In genomic region chr19:4635986-4636385, GRCm38 (mm10) we compare ENCODE assay signal across 21 mouse cellular contexts. TPM values are rescaled to one million over a fixed set of nuclear protein-coding genes. Genes with fewer than 3 reads are reported as not detected.
DNase-seq lines count a peak whose midpoint lies in the region; ATAC-seq and TF ChIP-seq lines count a peak whose summit lies in the region.
"Had no signal": no experiment of that assay in that cellular context is flagged by ENCODE, and none has a peak within 500 bp of the region (broad histone marks: within the 10 kb centered on the region; RNA-seq: fewer than 3 reads in every experiment).

No protein-coding gene starts in this region.

- no peaks in the 10 kb centered on the region for H3K36me3 ChIP-seq in kidney, adult 2 months (ENCODE audit: control insufficient read depth, insufficient read depth, low read length)
- H3K36me3 ChIP-seq in CH12.LX (replicated peaks in 1 of 2; ENCODE audit: control insufficient read depth in 1 of 2, insufficient read depth in 1 of 2, low read length in 1 of 2), result no peaks in the 10 kb centered on the region
- no peaks in the 10 kb centered on the region for H3K36me3 ChIP-seq in stomach, postnatal 0 days (ENCODE audit: control insufficient read depth, insufficient read depth, low read length)
- H3K36me3 ChIP-seq: embryonic facial prominence, embryonic 15.5 days; forebrain, embryonic 10.5 days; heart, embryonic 15.5 days had no signal

- peak; percentile 9; the same call in 1 of the 2 replicates for TF ChIP-seq CTCF in kidney, adult 2 months (conservative IDR thresholded peaks at IDR 0.05; ENCODE audit: insufficient read depth, insufficient read length, low read depth, low read length)
- peak in 1 of 2 experiments; percentile 26; a peak in 2 of 4 replicates for TF ChIP-seq CTCF in CH12.LX (conservative IDR thresholded peaks at IDR 0.05 in 1 of 2, IDR thresholded peaks at IDR 0.05 in 1 of 2; ENCODE audit: low read depth in 2 of 2, low read length in 2 of 2)
- TF ChIP-seq CTCF in stomach, postnatal 0 days (IDR thresholded peaks at IDR 0.05; ENCODE audit: low read depth), result peak; percentile 27; the same call in 1 of the 2 replicates

- in situ Hi-C loops in CH12.LX (cut with MboI; ENCODE audit: low pct_ligation_motif_present, low pct_unique_long_range_greater_than_20kb, low sequenced_read_pairs), result loop anchor here (25.0 kb wide), 2 partner anchors 226 to 351 kb away; partner anchors contain the start of genes Ctsf and Npas4

- no peak overlapping the region for H3K4me2 ChIP-seq in CH12.LX (ENCODE audit: insufficient read depth, low read depth, poor library complexity, severe bottlenecking)
- no peak overlapping the region for H3K4me2 ChIP-seq in stomach, postnatal 0 days (replicated peaks; ENCODE audit: low read depth)
- H3K4me2 ChIP-seq: embryonic facial prominence, embryonic 15.5 days; heart, embryonic 11.5 days; heart, embryonic 15.5 days; hindbrain, embryonic 14.5 days had no signal

- H3K9ac ChIP-seq in CH12.LX (ENCODE audit: insufficient read depth, low read depth), result no peak overlapping the region
- H3K9ac ChIP-seq in stomach, postnatal 0 days (ENCODE audit: low read length), result no peak overlapping the region
- H3K9ac ChIP-seq: embryonic facial prominence, embryonic 15.5 days; heart, embryonic 15.5 days; hindbrain, embryonic 14.5 days had no signal

- H3K79me2 ChIP-seq in CH12.LX (replicated peaks; ENCODE audit: control insufficient read depth, extremely low read depth, insufficient read depth, poor library complexity, severe bottlenecking), result no peaks in the 10 kb centered on the region

- dilution Hi-C loops in CH12.LX (cut with MboI; ENCODE audit: extremely low pct_ligation_motif_present, extremely low pct_unique_long_range_greater_than_20kb, low sequenced_read_pairs), result no loop called here

- TF ChIP-seq POLR2A in kidney, adult 2 months (IDR thresholded peaks at IDR 0.05; ENCODE audit: low read depth, low read length), result no peak
- TF ChIP-seq POLR2A in CH12.LX (IDR thresholded peaks at IDR 0.05; ENCODE audit: low read depth, low read length), result no peak

- ATAC-seq in stomach, postnatal 0 days (ENCODE audit: low FRiP score, low TSS enrichment), result no peak
- ATAC-seq: forebrain, embryonic 14.5 days had no signal

- peak; percentile 8 for TF ChIP-seq RAD21 in CH12.LX (IDR thresholded peaks at IDR 0.05; ENCODE audit: low read depth, low read length)

- 52% methylated on average over 4 of the region's 4 CpGs for WGBS in kidney, adult 2 months
- WGBS in stomach, postnatal 0 days, result 66% methylated on average over 4 of the region's 4 CpGs

- no peak for DNase-seq in kidney, adult 2 months
- DNase-seq in kidney, adult 9 months, result no peak
- DNase-seq in CH12.LX (ENCODE audit: extremely low read depth) (no peak), ES-CJ7 (ENCODE audit: low read depth, low spot score) (peak; percentile 69)
- no peak for DNase-seq in stomach, postnatal 0 days (ENCODE audit: low spot score)
- DNase-seq in frontal cortex, adult 2 months (ENCODE audit: extremely low spot score in 1 of 2, low spot score in 1 of 2), result no peak
- DNase-seq: adrenal gland, postnatal 10 days; cerebellum, adult 11 months; cerebellum, adult 8-10 months; cerebellum, postnatal 14 days; embryo, embryonic 11 days; gastrocnemius, postnatal 14 days; heart, adult 2 months; heart, postnatal 14 days had no signal

- H3K27me3 ChIP-seq in kidney, adult 2 months (replicated peaks; ENCODE audit: control insufficient read depth, insufficient read depth, low read length), result no peaks in the 10 kb centered on the region
- H3K27me3 ChIP-seq in CH12.LX (replicated peaks), result peaks cover 7% of the 10 kb centered on the region
- no peaks in the 10 kb centered on the region for H3K27me3 ChIP-seq in stomach, postnatal 0 days (ENCODE audit: control insufficient read depth, insufficient read depth, low read length)
- H3K27me3 ChIP-seq: embryonic facial prominence, embryonic 15.5 days had no signal

- no peaks in the 10 kb centered on the region for H3K4me1 ChIP-seq in kidney, adult 2 months (ENCODE audit: control insufficient read depth, insufficient read depth, low read length)
- H3K4me1 ChIP-seq in CH12.LX (ENCODE audit: control insufficient read depth in 1 of 2, insufficient read depth in 2 of 2), result no peaks in the 10 kb centered on the region
- H3K4me1 ChIP-seq in stomach, postnatal 0 days (replicated peaks; ENCODE audit: control insufficient read depth, insufficient read depth), result no peaks in the 10 kb centered on the region
- H3K4me1 ChIP-seq: embryonic facial prominence, embryonic 15.5 days; forebrain, embryonic 10.5 days; heart, embryonic 15.5 days had no signal

- no peak for TF ChIP-seq EP300 in CH12.LX (IDR thresholded peaks at IDR 0.05; ENCODE audit: low read length)
- TF ChIP-seq EP300 in stomach, postnatal 0 days (optimal IDR thresholded peaks at IDR 0.05), result no peak

- H3K27ac ChIP-seq in kidney, adult 2 months (ENCODE audit: insufficient read depth, low read depth, low read length), result no peak overlapping the region
- no peak overlapping the region for H3K27ac ChIP-seq in CH12.LX (ENCODE audit: insufficient read depth, low read depth)
- H3K27ac ChIP-seq in stomach, postnatal 0 days (replicated peaks), result no peak overlapping the region
- H3K27ac ChIP-seq: embryonic facial prominence, embryonic 15.5 days; forebrain, embryonic 10.5 days; heart, adult 2 months; heart, embryonic 15.5 days; hindbrain, embryonic 14.5 days had no signal

- H3K9me3 ChIP-seq in CH12.LX (replicated peaks; ENCODE audit: low read length), result no peaks in the 10 kb centered on the region
- no peaks in the 10 kb centered on the region for H3K9me3 ChIP-seq in stomach, postnatal 0 days (ENCODE audit: control insufficient read depth, low read length)
- H3K9me3 ChIP-seq: embryonic facial prominence, embryonic 15.5 days; forebrain, embryonic 10.5 days; heart, embryonic 15.5 days had no signal

- H3K4me3 ChIP-seq in kidney, adult 2 months (ENCODE audit: insufficient read depth, low read depth, low read length), result no peak overlapping the region
- no peak overlapping the region for H3K4me3 ChIP-seq in CH12.LX (replicated peaks in 1 of 3; ENCODE audit: low read depth in 2 of 3, low read length in 2 of 3, poor library complexity in 1 of 3)
- H3K4me3 ChIP-seq in stomach, postnatal 0 days (ENCODE audit: low read depth, low read length), result no peak overlapping the region
- H3K4me3 ChIP-seq: embryonic facial prominence, embryonic 15.5 days; erythroblast, embryonic 14.5 days; forebrain, embryonic 10.5 days; heart, adult 2 months; heart, embryonic 15.5 days had no signal

TF ChIP-seq in CH12.LX, 34 proteins besides CTCF, POLR2A, EP300 and RAD21:
- TF ChIP-seq ZNF384 (IDR thresholded peaks at IDR 0.05; ENCODE audit: low read depth, low read length) (no peak), ZMIZ1 (IDR thresholded peaks at IDR 0.05; ENCODE audit: low read depth, low read length) (no peak), CHD2 (IDR thresholded peaks at IDR 0.05; ENCODE audit: low read length) (no peak), TCF12 (IDR thresholded peaks at IDR 0.05; ENCODE audit: low read depth, low read length) (no peak), HCFC1 (IDR thresholded peaks at IDR 0.05; ENCODE audit: low read depth, low read length) (no peak), MAFK (IDR thresholded peaks at IDR 0.05; ENCODE audit: insufficient replicate concordance, low read length) (no peak), NELFE (IDR thresholded peaks at IDR 0.05; ENCODE audit: low read depth, low read length) (no peak), MEF2A (IDR thresholded peaks at IDR 0.05; ENCODE audit: borderline replicate concordance, low read depth, low read length) (no peak), ELF1 (IDR thresholded peaks at IDR 0.05; ENCODE audit: low read depth, low read length) (no peak)

RNA-seq across cellular contexts. Expression of gene Rce1, which starts 10.5 kb away (rescaled TPM):
- 82.2 and 92.8 TPM in 2 replicates for polyA plus RNA-seq in kidney, adult 2 months (2012; rRNA removed)
- total RNA-seq in CH12.LX (2012; rRNA removed) (32.9 and 33.0 TPM in 2 replicates), CH12.LX (2014; rRNA removed) (51.4 and 52.1 TPM in 2 replicates)
- 36.9 and 45.3 TPM in 2 replicates for polyA plus RNA-seq in CH12.LX (2012; ENCODE audit: insufficient read length, low read depth)
- 46.4 and 49.4 TPM in 2 replicates for polyA plus RNA-seq in stomach, postnatal 0 days (2015; fragmentation: Nextera tagmentation; extraction: Ambion mirVana)
- polyA plus RNA-seq in frontal cortex, adult 2 months (2012; rRNA removed), result 49.4 and 54.8 TPM in 2 replicates

RNA-seq across cellular contexts. Expression of gene Lrfn4, which starts 20.5 kb away (rescaled TPM):
- 6.1 and 8.7 TPM in 2 replicates for polyA plus RNA-seq in kidney, adult 2 months (2012; rRNA removed)
- total RNA-seq in CH12.LX (2012; rRNA removed) (2.0 and 2.3 TPM in 2 replicates), CH12.LX (2014; rRNA removed) (0.59 and 0.75 TPM in 2 replicates)
- polyA plus RNA-seq in CH12.LX (2012; ENCODE audit: insufficient read length, low read depth), result 1.7 and 1.9 TPM in 2 replicates
- polyA plus RNA-seq in stomach, postnatal 0 days (2015; fragmentation: Nextera tagmentation; extraction: Ambion mirVana), result 4.3 and 5.0 TPM in 2 replicates
- 31.8 and 33.5 TPM in 2 replicates for polyA plus RNA-seq in frontal cortex, adult 2 months (2012; rRNA removed)
